Mouse (Mus musculus) heart, adult 2 months (tissue): ENCODE results near the gene Tas2r123. TPM values are rescaled to one million over a fixed set of nuclear protein-coding genes. Genes with fewer than 3 reads are reported as not detected.

Source experiments
- DNase-seq, 2 experiments: peaks; one replicate each; pipeline ENCODE4 v3.0.0; 2021
- H3K27ac ChIP-seq: fragments of 200-600 bp; 2 replicates; pipeline ENCODE4 v1.8.1; 2022
- H3K27me3 ChIP-seq: fragments of 200-500 bp; 2 replicates; pipeline ENCODE4 v1.6.1; 2012; ENCODE audit warnings: mild to moderate bottlenecking, low read length, inconsistent platforms, mixed read lengths; ENCODE audit not compliant: control insufficient read depth, insufficient read depth
- H3K36me3 ChIP-seq: fragments of 200-500 bp; 2 replicates; pipeline ENCODE4 v1.6.1; 2012; ENCODE audit warnings: low read length, inconsistent platforms; ENCODE audit not compliant: control insufficient read depth, insufficient read depth
- H3K4me1 ChIP-seq: fragments of 200-500 bp; 2 replicates; pipeline ENCODE4 v1.6.1; 2011; ENCODE audit warnings: low read length; ENCODE audit not compliant: control insufficient read depth, insufficient read depth
- H3K4me3 ChIP-seq: fragments of 200-600 bp; 2 replicates; pipeline ENCODE4 v1.8.1; 2022
- H3K79me2 ChIP-seq: fragments of 200-500 bp; replicated peaks from 2 replicates; pipeline ENCODE4 v1.6.1; 2012; ENCODE audit warnings: mild to moderate bottlenecking, inconsistent platforms, low read length, moderate library complexity, mixed read lengths; ENCODE audit not compliant: control insufficient read depth, insufficient read depth
- H3K9ac ChIP-seq: fragments of 200-500 bp; 2 replicates; pipeline ENCODE4 v1.6.1; 2012; ENCODE audit warnings: low read depth, mild to moderate bottlenecking, control low read depth, inconsistent platforms, low read length, mixed read lengths
- CTCF ChIP-seq: fragments of 200-600 bp; IDR thresholded peaks from 2 replicates; pipeline ENCODE4 v1.8.1; 2022; ENCODE audit warnings: antibody characterized with exemption, mild to moderate bottlenecking, moderate library complexity
- EP300 ChIP-seq: fragments of 200-500 bp; IDR thresholded peaks from 2 replicates; pipeline ENCODE4 v1.6.1; 2011; ENCODE audit warnings: low read depth, low read length, control low read depth; ENCODE audit not compliant: insufficient read depth
- POLR2A ChIP-seq: fragments of 200-500 bp; IDR thresholded peaks from 2 replicates; pipeline ENCODE4 v1.6.1; 2011; ENCODE audit warnings: mild to moderate bottlenecking, low read depth, low read length, control low read depth; ENCODE audit not compliant: insufficient read depth
- WGBS: fragments of 180-500 bp; shearing (Covaris S2); methylation state at CpG from one replicate; pipeline ENCODE4 v1.1.7; 2018; 5-methylcytosine and 5-hydroxymethylcytosine counted together
- intact Hi-C: fragments of 180-260 bp; cut with DNase I; formaldehyde crosslinking; loops from one replicate; pipeline ENCODE4 v1.15.1; 2025
- long read RNA-seq: library from polyadenylated mRNA; stranded (forward); transcript quantifications from one replicate; pipeline ENCODE4 v2.0.0, GENCODE M21; 2021
- polyA plus RNA-seq: library from polyadenylated mRNA; depleted of rRNA; stranded (reverse); fragments of >200 nt; gene quantifications from 2 replicates; pipeline ENCODE4 v1.2.3, GENCODE M21; 2012; rRNA removed
- total RNA-seq, 2 experiments: library from RNA; stranded (reverse); gene quantifications; 2 replicates each; pipeline ENCODE4 v1.2.3; 2021

Tas2r123 gene
- total RNA-seq (not detected), polyA plus RNA-seq (not detected in 2 replicates)
- long read RNA-seq, result 0 reads

GRCm38 (mm10) chr6:132846842-132847241 lies at the start of gene Tas2r123:
Gene Tas2r123 (plus strand): TSS chr6:132847142.
- TF ChIP-seq CTCF (no peak), EP300 (no peak), POLR2A (no peak)
- no peak for DNase-seq
- no peaks in the 10 kb centered on the region for H3K4me1 ChIP-seq
- no peak within 1 kb of the TSS for H3K4me3 ChIP-seq
- H3K9ac ChIP-seq, result no peak within 1 kb of the TSS
- no peaks in the 10 kb centered on the region for H3K27me3 ChIP-seq
- WGBS, result 63% methylated on average over 1 of the region's 1 CpGs
- no peak within 1 kb of the TSS for H3K27ac ChIP-seq
- H3K36me3 ChIP-seq, result no peaks in the 10 kb centered on the region
- intact Hi-C loops, result no loop called here
- H3K79me2 ChIP-seq, result no peaks in the 10 kb centered on the region

- Histone ChIP-seq H3K27ac (no peak within 1 kb of the TSS), H3K27me3 (no peaks in the 10 kb centered on the region), H3K36me3 (no peaks in the 10 kb centered on the region), H3K9ac (no peak within 1 kb of the TSS), H3K4me1 (no peaks in the 10 kb centered on the region), H3K4me3 (no peak within 1 kb of the TSS), H3K79me2 (no peaks in the 10 kb centered on the region)
- 68% methylated on average over 1 of the region's 1 CpGs for WGBS
- TF ChIP-seq POLR2A, result no peak
- no peak for TF ChIP-seq EP300
- no peak for TF ChIP-seq CTCF
- intact Hi-C loops, result loop anchor here (5.0 kb wide), 1 partner anchor 170 kb away; no protein-coding TSS in a partner anchor
- DNase-seq, result no peak
Measured at GRCm38 (mm10) chr6:132802518-132802917, 44.4 kb upstream of the Tas2r123 start, which contains the start of gene Tas2r117. Gene Tas2r117 (plus strand): TSS chr6:132802818.

- 44% methylated on average over 1 of the region's 1 CpGs for WGBS
- no peaks in the 10 kb centered on the region for H3K36me3 ChIP-seq
- no peaks in the 10 kb centered on the region for H3K4me1 ChIP-seq
- H3K79me2 ChIP-seq, result no peaks in the 10 kb centered on the region
- H3K4me3 ChIP-seq, result no peak within 1 kb of the TSS
- TF ChIP-seq CTCF (no peak), EP300 (no peak), POLR2A (no peak)
- H3K27ac ChIP-seq, result no peak within 1 kb of the TSS
- H3K27me3 ChIP-seq, result no peaks in the 10 kb centered on the region
- DNase-seq, result no peak
- intact Hi-C loops, result no loop called here
- no peak within 1 kb of the TSS for H3K9ac ChIP-seq
Measured at GRCm38 (mm10) chr6:132855138-132855537, 8.2 kb downstream of the Tas2r123 start, which contains the start of gene Tas2r116. Gene Tas2r116 (plus strand): TSS chr6:132855438.

- no peak for TF ChIP-seq CTCF
- no peak for TF ChIP-seq POLR2A
- no peak for TF ChIP-seq EP300
Measured at GRCm38 (mm10) chr6:132867708-132868107, 20.8 kb downstream of the Tas2r123 start, which contains the start of gene Tas2r110. Gene Tas2r110 (plus strand): TSS chr6:132868008.

GRCm38 (mm10) chr6:132892711-132893110 lies 45.8 kb downstream of the Tas2r123 start, which contains the start of gene Tas2r113:
Gene Tas2r113 (plus strand): TSS chr6:132893011.
- intact Hi-C loops, result no loop called here
- H3K27me3 ChIP-seq, result no peaks in the 10 kb centered on the region
- no peaks in the 10 kb centered on the region for H3K36me3 ChIP-seq
- DNase-seq, result no peak
- H3K27ac ChIP-seq, result no peak within 1 kb of the TSS
- no peak within 1 kb of the TSS for H3K9ac ChIP-seq
- 58% methylated on average over 1 of the region's 1 CpGs for WGBS
- no peaks in the 10 kb centered on the region for H3K4me1 ChIP-seq
- TF ChIP-seq CTCF (no peak), POLR2A (no peak), EP300 (no peak)
- no peaks in the 10 kb centered on the region for H3K79me2 ChIP-seq
- H3K4me3 ChIP-seq, result no peak within 1 kb of the TSS

More at GRCm38 (mm10) chr6:132867708-132868107, 20.8 kb downstream of the Tas2r123 start, which contains the start of gene Tas2r110:
- Histone ChIP-seq H3K9ac (no peak within 1 kb of the TSS), H3K27me3 (no peaks in the 10 kb centered on the region), H3K4me1 (no peaks in the 10 kb centered on the region), H3K79me2 (no peaks in the 10 kb centered on the region), H3K4me3 (no peak within 1 kb of the TSS), H3K36me3 (no peaks in the 10 kb centered on the region), H3K27ac (no peak within 1 kb of the TSS)
- no peak for DNase-seq
- intact Hi-C loops, result no loop called here

Other genes starting within 250 kb of the Tas2r123 start
- gene A630073D07Rik, start 195.6 kb upstream of the Tas2r123 start, total RNA-seq, result not detected
- gene A630073D07Rik, start 195.6 kb upstream of the Tas2r123 start, polyA plus RNA-seq, result not detected in 2 replicates
- not detected for gene Tas2r120, start 190.2 kb upstream of the Tas2r123 start, total RNA-seq
- gene Tas2r120, start 190.2 kb upstream of the Tas2r123 start, polyA plus RNA-seq, result not detected in 2 replicates
- not detected for gene Tas2r121, start 146.1 kb upstream of the Tas2r123 start, total RNA-seq
- gene Tas2r121, start 146.1 kb upstream of the Tas2r123 start, polyA plus RNA-seq, result not detected in 2 replicates
- gene Tas2r122, start 135.2 kb upstream of the Tas2r123 start, total RNA-seq, result not detected
- gene Tas2r122, start 135.2 kb upstream of the Tas2r123 start, polyA plus RNA-seq, result not detected in 2 replicates
- not detected for gene Tas2r115, start 109.1 kb upstream of the Tas2r123 start, total RNA-seq
- gene Tas2r115, start 109.1 kb upstream of the Tas2r123 start, polyA plus RNA-seq, result not detected in 2 replicates
- gene Tas2r124, start 92.4 kb upstream of the Tas2r123 start, total RNA-seq, result not detected
- gene Tas2r124, start 92.4 kb upstream of the Tas2r123 start, polyA plus RNA-seq, result not detected in 2 replicates
- not detected for gene Tas2r102, start 85.0 kb upstream of the Tas2r123 start, total RNA-seq
- not detected in 2 replicates for gene Tas2r102, start 85.0 kb upstream of the Tas2r123 start, polyA plus RNA-seq
- gene Tas2r136, start 69.0 kb upstream of the Tas2r123 start, total RNA-seq, result not detected
- not detected in 2 replicates for gene Tas2r136, start 69.0 kb upstream of the Tas2r123 start, polyA plus RNA-seq
- not detected for gene Tas2r117, start 44.3 kb upstream of the Tas2r123 start, total RNA-seq
- gene Tas2r117, start 44.3 kb upstream of the Tas2r123 start, polyA plus RNA-seq, result not detected in 2 replicates
- gene Tas2r116, start 8.3 kb downstream of the Tas2r123 start, total RNA-seq, result not detected
- not detected in 2 replicates for gene Tas2r116, start 8.3 kb downstream of the Tas2r123 start, polyA plus RNA-seq
- gene Tas2r110, start 20.9 kb downstream of the Tas2r123 start, total RNA-seq, result not detected
- gene Tas2r110, start 20.9 kb downstream of the Tas2r123 start, polyA plus RNA-seq, result not detected in 2 replicates
- gene Tas2r113, start 45.9 kb downstream of the Tas2r123 start, total RNA-seq, result not detected
- gene Tas2r113, start 45.9 kb downstream of the Tas2r123 start, polyA plus RNA-seq, result not detected in 2 replicates
- gene Tas2r125, start 62.5 kb downstream of the Tas2r123 start, total RNA-seq, result not detected
- gene Tas2r125, start 62.5 kb downstream of the Tas2r123 start, polyA plus RNA-seq, result not detected in 2 replicates
- not detected for gene Tas2r129, start 104.0 kb downstream of the Tas2r123 start, total RNA-seq
- gene Tas2r129, start 104.0 kb downstream of the Tas2r123 start, polyA plus RNA-seq, result not detected in 2 replicates
- gene Tas2r131, start 110.8 kb downstream of the Tas2r123 start, total RNA-seq, result not detected
- gene Tas2r131, start 110.8 kb downstream of the Tas2r123 start, polyA plus RNA-seq, result not detected in 2 replicates
- gene Tas2r109, start 133.8 kb downstream of the Tas2r123 start, total RNA-seq, result not detected
- not detected in 2 replicates for gene Tas2r109, start 133.8 kb downstream of the Tas2r123 start, polyA plus RNA-seq
- gene Tas2r103, start 190.0 kb downstream of the Tas2r123 start, total RNA-seq, result not detected
- gene Tas2r103, start 190.0 kb downstream of the Tas2r123 start, polyA plus RNA-seq, result not detected in 2 replicates
- gene Tas2r140, start 208.7 kb downstream of the Tas2r123 start, total RNA-seq, result not detected
- not detected in 2 replicates for gene Tas2r140, start 208.7 kb downstream of the Tas2r123 start, polyA plus RNA-seq